Comparison of ENCODE assay signal across 13 mouse cellular contexts in genomic region chr16:86806374-86806773, GRCm38 (mm10).
"Had no signal": no experiment of that assay in that cellular context is flagged by ENCODE, and none has a peak within 500 bp of the region (broad histone marks: within the 10 kb centered on the region; RNA-seq: fewer than 3 reads in every experiment).

No protein-coding gene starts in this region.

- H3K9me3 ChIP-seq: hindbrain, embryonic 15.5 days; limb, embryonic 10.5 days; liver, embryonic 12.5 days; lung, embryonic 15.5 days; midbrain, embryonic 15.5 days; neural tube, embryonic 12.5 days had no signal

- H3K4me3 ChIP-seq: hindbrain, embryonic 15.5 days; left cerebral cortex, adult 2 months; limb, embryonic 10.5 days; liver, embryonic 12.5 days; lung, embryonic 15.5 days; megakaryocyte, embryonic 14.5 days; midbrain, embryonic 15.5 days; neural tube, embryonic 12.5 days had no signal

- H3K4me1 ChIP-seq: hindbrain, embryonic 15.5 days; limb, embryonic 10.5 days; liver, embryonic 12.5 days; lung, embryonic 15.5 days; megakaryocyte, embryonic 14.5 days; midbrain, embryonic 15.5 days; neural tube, embryonic 12.5 days had no signal

- H3K27me3 ChIP-seq: hindbrain, embryonic 15.5 days; liver, embryonic 12.5 days; lung, embryonic 15.5 days; megakaryocyte, embryonic 14.5 days; midbrain, embryonic 15.5 days; neural tube, embryonic 12.5 days had no signal

- H3K9ac ChIP-seq: hindbrain, embryonic 15.5 days; liver, embryonic 12.5 days; lung, embryonic 15.5 days; midbrain, embryonic 15.5 days; neural tube, embryonic 12.5 days had no signal

- H3K36me3 ChIP-seq: hindbrain, embryonic 15.5 days; limb, embryonic 10.5 days; liver, embryonic 12.5 days; lung, embryonic 15.5 days; midbrain, embryonic 15.5 days; neural tube, embryonic 12.5 days had no signal

- H3K27ac ChIP-seq: hindbrain, embryonic 15.5 days; left cerebral cortex, adult 2 months; limb, embryonic 10.5 days; liver, embryonic 12.5 days; lung, embryonic 15.5 days; macrophage; midbrain, embryonic 15.5 days; neural tube, embryonic 12.5 days; stomach, postnatal 0 days had no signal

- H3K4me2 ChIP-seq: hindbrain, embryonic 15.5 days; liver, embryonic 12.5 days; lung, embryonic 15.5 days; midbrain, embryonic 11.5 days; midbrain, embryonic 15.5 days; neural tube, embryonic 12.5 days had no signal

- ATAC-seq: liver, embryonic 12.5 days; midbrain, embryonic 15.5 days had no signal

- DNase-seq: lung, postnatal 14 days; thymus, postnatal 4 days had no signal
